Mouse (Mus musculus) heart, embryonic 16.5 days (tissue): Measurements from ENCODE around the gene Gas8. TPM values are rescaled to one million over a fixed set of nuclear protein-coding genes. Genes with fewer than 3 reads are reported as not detected.
"Not testable (repeated sequence)": the region's sequence is repeated elsewhere in the genome, so short reads cannot be mapped to it uniquely, and the experiment has no call there.

Experiments used
- ATAC-seq: fragments of 200-750 bp; cut with Nextera tagmentation; replicated peaks from 2 replicates; pipeline ENCODE4 v1.8.0; 2017; ENCODE audit warnings: moderate number of reproducible peaks; ENCODE audit not compliant: insufficient read depth, low FRiP score; ENCODE audit errors: extremely low read depth
- H3K27ac ChIP-seq: fragments of 300-500 bp; sonication (generic); 2 replicates; pipeline ENCODE4 v1.5.1; 2014; ENCODE audit warnings: mild to moderate bottlenecking, low read length, control low read depth, moderate library complexity
- H3K27me3 ChIP-seq: fragments of 300-500 bp; sonication (generic); 2 replicates; pipeline ENCODE4 v1.6.1; 2014; ENCODE audit warnings: low read length, mixed read lengths; ENCODE audit not compliant: control insufficient read depth, insufficient read depth
- H3K36me3 ChIP-seq: fragments of 300-500 bp; sonication (generic); 2 replicates; pipeline ENCODE4 v1.6.1; 2014; ENCODE audit not compliant: control insufficient read depth, insufficient read depth
- H3K4me1 ChIP-seq: fragments of 300-500 bp; sonication (generic); 2 replicates; pipeline ENCODE4 v1.6.1; 2014; ENCODE audit warnings: low read length, mixed read lengths; ENCODE audit not compliant: control insufficient read depth, insufficient read depth
- H3K4me2 ChIP-seq: fragments of 300-500 bp; sonication (generic); 2 replicates; pipeline ENCODE4 v1.6.1; 2014; ENCODE audit warnings: low read depth, mild to moderate bottlenecking, control low read depth, low read length
- H3K4me3 ChIP-seq: fragments of 300-500 bp; sonication (generic); 2 replicates; pipeline ENCODE4 v1.5.1; 2014; ENCODE audit warnings: mild to moderate bottlenecking, control low read depth, low read length
- H3K9ac ChIP-seq: fragments of 300-500 bp; sonication (generic); 2 replicates; pipeline ENCODE4 v1.6.1; 2014; ENCODE audit warnings: low read length, control low read depth
- H3K9me3 ChIP-seq: fragments of 300-500 bp; sonication (generic); replicated peaks from 2 replicates; pipeline ENCODE4 v1.6.1; 2016; ENCODE audit warnings: low read length; ENCODE audit not compliant: control insufficient read depth
- WGBS: fragments of 180-500 bp; shearing (Covaris S2); extraction: QIAGEN DNeasy Blood & Tissue Kit; methylation state at CpG from one replicate; pipeline ENCODE4 v1.1.7; 2014; 5-methylcytosine and 5-hydroxymethylcytosine counted together
- polyA plus RNA-seq: library from polyadenylated mRNA; unstranded; fragments of >200 nt; fragmentation: Nextera tagmentation; extraction: Ambion mirVana; gene quantifications from 2 replicates; pipeline ENCODE4 v1.2.1, GENCODE M21; 2015

The Gas8 gene
- polyA plus RNA-seq, 1 experiment from 2014 or later, result 14.8 TPM

GRCm38 (mm10) chr8:123536242-123536989 is 17.8 kb downstream of the Gas8 start:
- Histone ChIP-seq H3K4me3 (no peak overlapping the region), H3K36me3 (peaks cover 22% of the 10 kb centered on the region)
- 92% methylated on average over 9 of the region's 9 CpGs for WGBS

GRCm38 (mm10) chr8:123536990-123537380 is 18.4 kb downstream of the Gas8 start:
- WGBS, result 42% methylated on average over 10 of the region's 10 CpGs
- Histone ChIP-seq H3K9me3 (no peaks in the 10 kb centered on the region), H3K36me3 (peaks cover 18% of the 10 kb centered on the region), H3K4me2 (no peak overlapping the region), H3K4me1 (no peaks in the 10 kb centered on the region), H3K27me3 (peaks cover 5% of the 10 kb centered on the region), H3K27ac (no peak overlapping the region), H3K4me3 (no peak overlapping the region), H3K9ac (no peak overlapping the region)
- no peak for ATAC-seq

More at GRCm38 (mm10) chr8:123536242-123536989, 17.8 kb downstream of the Gas8 start:
- Histone ChIP-seq H3K4me2 (no peak overlapping the region), H3K27ac (no peak overlapping the region), H3K4me1 (no peaks in the 10 kb centered on the region), H3K27me3 (peaks cover 5% of the 10 kb centered on the region), H3K9me3 (no peaks in the 10 kb centered on the region), H3K9ac (no peak overlapping the region)
- ATAC-seq, result no peak

- not testable (repeated sequence) for H3K27me3 ChIP-seq, H3K4me2 ChIP-seq, ATAC-seq, H3K9me3 ChIP-seq, H3K9ac ChIP-seq, H3K27ac ChIP-seq, H3K4me1 ChIP-seq, H3K4me3 ChIP-seq
- peaks cover 18% of the 10 kb centered on the region for H3K36me3 ChIP-seq
- 64% methylated on average over 6 of the region's 14 CpGs for WGBS
Observed at GRCm38 (mm10) chr8:123537641-123538040, 19.0 kb downstream of the Gas8 start.

GRCm38 (mm10) chr8:123564221-123564620 is 45.6 kb downstream of the Gas8 start:
- H3K4me1 ChIP-seq, H3K4me2 ChIP-seq, H3K9me3 ChIP-seq, H3K4me3 ChIP-seq, ATAC-seq, H3K9ac ChIP-seq, H3K27ac ChIP-seq, H3K27me3 ChIP-seq, H3K36me3 ChIP-seq: not testable (repeated sequence)
- no CpG with 5 or more reads among the region's 45 CpGs for WGBS

- H3K27me3 ChIP-seq, H3K4me2 ChIP-seq, ATAC-seq, H3K9ac ChIP-seq, H3K9me3 ChIP-seq, H3K4me3 ChIP-seq, H3K4me1 ChIP-seq, H3K36me3 ChIP-seq, H3K27ac ChIP-seq: not testable (repeated sequence)
- 100% methylated on average over 1 of the region's 10 CpGs for WGBS
Observed at GRCm38 (mm10) chr8:123575386-123575785, 56.8 kb downstream of the Gas8 start.

Other genes starting within 250 kb of the Gas8 start
- 15.4 and 16.0 TPM in 2 replicates for gene Fanca, start 200.3 kb upstream of the Gas8 start, polyA plus RNA-seq
- 0.79 and 0.89 TPM in 2 replicates for gene Spire2, start 186.1 kb upstream of the Gas8 start, polyA plus RNA-seq
- gene Tcf25, start 145.1 kb upstream of the Gas8 start, polyA plus RNA-seq, result 143 and 152 TPM in 2 replicates
- gene Mc1r, start 111.7 kb upstream of the Gas8 start, polyA plus RNA-seq, result 0.04 and 0.13 TPM in 2 replicates
- 4.6 and 6.9 TPM in 2 replicates for gene Tubb3, start 107.4 kb upstream of the Gas8 start, polyA plus RNA-seq
- gene Def8, start 95.3 kb upstream of the Gas8 start, polyA plus RNA-seq, result 31.3 and 31.8 TPM in 2 replicates
- 44.3 and 44.6 TPM in 2 replicates for gene Afg3l1, start 40.9 kb upstream of the Gas8 start, polyA plus RNA-seq
- gene Dbndd1, start 3.4 kb upstream of the Gas8 start, polyA plus RNA-seq, result 0.68 and 0.94 TPM in 2 replicates
- gene Rhou, start 135.1 kb downstream of the Gas8 start, polyA plus RNA-seq, result 4.2 and 5.3 TPM in 2 replicates